Mouse (Mus musculus) spleen, adult 2 months (tissue): ENCODE data around the gene Pacrg.

ENCODE experiments used
- CTCF ChIP-seq: fragments of 200-500 bp; IDR thresholded peaks from 2 replicates; pipeline ENCODE4 v1.5.1; 2011; ENCODE audit warnings: mild to moderate bottlenecking, inconsistent platforms; ENCODE audit not compliant: insufficient read depth, insufficient read length, insufficient replicate concordance; ENCODE audit errors: extremely low read depth
- POLR2A ChIP-seq: fragments of 200-500 bp; IDR thresholded peaks from 2 replicates; pipeline ENCODE4 v1.6.1; 2011; ENCODE audit warnings: low read depth, low read length, inconsistent platforms

- no peak for TF ChIP-seq CTCF
- no peak for TF ChIP-seq POLR2A
These were observed 270.8 kb downstream of the Pacrg start for GRCm38 (mm10) chr17:10569270-10569669.
